Mouse (Mus musculus) embryo, embryonic 10.5 days (tissue): ENCODE results near the gene Mbnl2.

Experiments used
- DNase-seq: peaks from one replicate; pipeline ENCODE4 v3.0.0-alpha.2; 2015; ENCODE audit warnings: low spot score

The Mbnl2 gene

GRCm38 (mm10) chr14:120324883-120325480 is 49.5 kb downstream of the Mbnl2 start:
- DNase-seq = no peak

- DNase-seq = no peak
Observed at GRCm38 (mm10) chr14:120325673-120326072, 50.2 kb downstream of the Mbnl2 start.

GRCm38 (mm10) chr14:120330454-120330853 is 55.0 kb downstream of the Mbnl2 start:
- no peak for DNase-seq

GRCm38 (mm10) chr14:120330881-120331514 is 55.5 kb downstream of the Mbnl2 start:
- no peak for DNase-seq

GRCm38 (mm10) chr14:120333465-120334243 is 58.2 kb downstream of the Mbnl2 start:
- no peak for DNase-seq

- DNase-seq = no peak
Observed at GRCm38 (mm10) chr14:120335366-120335765, 59.9 kb downstream of the Mbnl2 start.

GRCm38 (mm10) chr14:120335871-120336270 is 60.4 kb downstream of the Mbnl2 start:
- DNase-seq = no peak

- DNase-seq = peak; percentile 36
Observed at GRCm38 (mm10) chr14:120336380-120336779, 60.9 kb downstream of the Mbnl2 start.

GRCm38 (mm10) chr14:120336841-120337240 is 61.4 kb downstream of the Mbnl2 start:
- no peak for DNase-seq

- DNase-seq = no peak
Observed at GRCm38 (mm10) chr14:120337731-120338462, 62.4 kb downstream of the Mbnl2 start.

GRCm38 (mm10) chr14:120338706-120339105 is 63.2 kb downstream of the Mbnl2 start:
- DNase-seq = no peak

- no peak for DNase-seq
Observed at GRCm38 (mm10) chr14:120341912-120342311, 66.4 kb downstream of the Mbnl2 start.

- no peak for DNase-seq
Observed at GRCm38 (mm10) chr14:120342321-120342720, 66.9 kb downstream of the Mbnl2 start.

GRCm38 (mm10) chr14:120344641-120345040 is 69.2 kb downstream of the Mbnl2 start:
- no peak for DNase-seq

GRCm38 (mm10) chr14:120347410-120348315 is 72.2 kb downstream of the Mbnl2 start:
- DNase-seq = no peak

GRCm38 (mm10) chr14:120349332-120349731 is 73.9 kb downstream of the Mbnl2 start:
- DNase-seq = no peak

- DNase-seq = no peak
Observed at GRCm38 (mm10) chr14:120352136-120352843, 76.8 kb downstream of the Mbnl2 start.

- DNase-seq = no peak
Observed at GRCm38 (mm10) chr14:120353211-120353610, 77.7 kb downstream of the Mbnl2 start.

- no peak for DNase-seq
Observed at GRCm38 (mm10) chr14:120354595-120354994, 79.1 kb downstream of the Mbnl2 start.

- DNase-seq = peak; percentile 62
Observed at GRCm38 (mm10) chr14:120355040-120355741, 79.7 kb downstream of the Mbnl2 start.
